Mouse (Mus musculus) testis, adult 2 months (tissue): Measurements from ENCODE around the gene Srsf7.

Source experiments
- CTCF ChIP-seq: fragments of 200-500 bp; IDR thresholded peaks from 2 replicates; pipeline ENCODE4 v1.5.1; 2012; ENCODE audit warnings: low read depth, mild to moderate bottlenecking, inconsistent platforms, low read length, moderate library complexity; ENCODE audit not compliant: control insufficient read depth, insufficient read depth, insufficient replicate concordance
- POLR2A ChIP-seq: fragments of 200-500 bp; IDR thresholded peaks from 2 replicates; pipeline ENCODE4 v1.6.1; 2012; ENCODE audit warnings: low read depth, mild to moderate bottlenecking, inconsistent platforms, low read length, moderate library complexity; ENCODE audit not compliant: control insufficient read depth

GRCm38 (mm10) chr17:80156905-80157304 is 50.2 kb downstream of the Srsf7 start:
- no peak for TF ChIP-seq POLR2A
- no peak for TF ChIP-seq CTCF
